Mouse (Mus musculus) right cerebral cortex, postnatal 10 days (tissue): ENCODE data around the gene Sgms1.

Experiments used
- DNase-seq, 2 experiments: peaks; one replicate each; pipeline ENCODE4 v3.0.0; 2021; ENCODE audit warnings: low spot score in 2 of 2

Sgms1 gene

DNA sequence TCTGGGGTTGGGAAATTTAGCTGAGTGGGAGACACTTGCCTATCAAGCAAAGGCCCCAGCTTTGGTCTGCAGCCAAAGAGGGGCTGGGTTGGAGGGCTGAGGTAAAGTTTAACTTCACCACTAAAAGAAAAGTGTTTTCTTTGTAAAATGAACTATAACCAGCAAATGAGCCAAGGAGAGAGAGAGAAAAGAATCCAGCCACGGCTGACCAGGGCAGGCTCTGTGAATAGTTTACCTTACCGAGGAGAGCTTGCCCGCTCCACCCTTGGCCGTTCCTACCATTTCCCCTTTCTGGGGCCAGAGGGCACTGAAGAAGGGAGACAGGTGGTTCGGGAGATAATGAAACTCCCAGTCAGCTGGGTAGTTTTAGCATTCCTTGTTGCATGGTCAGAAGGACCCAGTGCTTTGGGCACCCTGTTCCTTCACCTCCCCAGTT lies 209.5 kb downstream of the Sgms1 start:
- no peak for DNase-seq

DNA sequence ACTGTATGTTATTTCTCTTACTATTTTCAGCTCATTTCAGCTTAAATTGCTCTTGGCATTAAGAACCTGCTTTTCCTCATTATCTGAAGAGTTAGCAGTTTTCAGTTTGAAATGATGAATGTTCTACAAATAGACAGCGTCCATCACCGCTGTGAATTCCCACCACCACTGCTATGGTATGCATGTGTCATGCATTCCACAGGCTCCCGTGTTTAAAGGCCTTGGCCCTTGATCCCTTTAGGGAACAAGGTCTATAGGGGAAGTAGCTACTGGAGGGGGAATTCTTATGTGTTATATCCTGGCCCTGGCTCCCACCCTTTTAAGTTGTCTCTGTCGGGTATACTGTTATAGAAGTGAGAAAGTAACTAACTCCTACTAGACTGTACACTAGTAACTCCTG lies 210.0 kb downstream of the Sgms1 start:
- no peak for DNase-seq

DNA sequence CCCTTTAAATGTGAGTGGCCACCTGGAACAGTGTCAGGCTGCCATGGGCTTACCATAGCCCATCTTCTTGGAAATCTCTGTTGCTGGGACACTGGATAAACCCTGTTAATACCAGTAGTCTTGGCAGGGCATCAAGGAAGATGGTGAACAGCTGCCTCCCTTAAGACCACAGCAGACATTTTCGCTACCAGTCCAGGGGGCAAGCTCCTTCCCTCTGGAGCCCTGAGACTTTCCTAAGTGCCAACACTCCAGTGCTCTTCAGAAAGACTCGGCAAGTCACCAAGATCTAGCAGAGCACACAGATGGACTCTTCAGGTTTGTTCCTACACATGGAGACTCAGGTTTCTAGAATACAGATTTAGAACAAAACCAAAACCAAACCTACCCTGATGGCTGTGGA lies 211.4 kb downstream of the Sgms1 start:
- DNase-seq: no peak

DNA sequence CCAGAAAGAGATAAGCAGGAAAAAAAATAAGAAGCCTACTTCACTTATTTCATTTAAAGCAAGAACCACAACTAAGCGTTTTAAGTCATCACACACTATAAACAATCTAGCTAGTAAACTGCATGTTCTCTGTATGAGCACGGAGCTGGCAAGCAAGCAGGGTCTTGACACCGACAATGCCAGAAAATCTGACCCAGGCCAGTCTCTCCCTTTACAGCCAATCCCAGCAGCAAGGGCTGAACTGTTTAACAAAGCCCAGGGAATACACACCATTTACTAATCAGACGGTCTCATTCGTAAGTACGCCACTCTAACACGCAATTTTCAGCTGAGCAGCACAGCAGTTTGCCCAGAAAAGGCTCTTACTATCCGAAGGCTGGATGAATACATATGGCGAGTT lies 213.1 kb downstream of the Sgms1 start:
- DNase-seq: no peak

DNA sequence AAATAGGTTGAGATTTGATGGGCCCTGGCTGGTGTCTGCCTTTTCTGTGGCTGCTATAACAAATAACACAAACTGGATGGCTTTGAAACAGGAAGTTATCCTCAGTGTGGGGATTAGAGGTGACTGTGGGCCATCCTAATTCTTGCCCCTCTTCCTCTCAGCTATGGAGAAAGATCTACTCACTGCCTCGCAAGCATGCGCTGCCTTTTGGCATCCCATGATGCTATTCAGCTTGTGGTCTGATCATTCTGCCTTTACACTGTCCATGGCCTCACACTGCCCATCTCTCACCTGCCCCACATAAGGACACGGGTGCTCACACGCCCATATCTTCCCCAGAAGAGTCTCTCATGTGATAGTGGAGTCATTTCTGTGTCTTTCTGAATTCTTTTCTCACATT lies 213.5 kb downstream of the Sgms1 start:
- no peak for DNase-seq

DNA sequence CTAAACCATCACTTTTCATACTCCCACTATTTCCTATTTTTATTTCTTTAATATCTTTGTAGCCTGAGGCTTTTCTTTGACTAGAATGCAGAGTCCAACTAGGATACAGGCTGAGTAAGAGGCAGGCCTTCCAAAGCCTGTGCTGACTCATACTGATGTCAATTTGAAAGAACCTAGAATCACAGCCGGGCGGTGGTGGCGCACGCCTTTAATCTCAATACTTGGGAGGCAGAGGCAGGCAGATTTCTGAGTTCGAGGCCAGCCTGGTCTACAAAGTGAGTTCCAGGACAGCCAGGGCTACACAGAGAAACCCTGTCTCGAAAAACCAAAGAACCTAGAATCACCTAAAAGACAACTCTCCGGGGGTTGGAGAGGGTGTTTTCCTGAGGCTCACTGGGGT lies 214.5 kb downstream of the Sgms1 start:
- DNase-seq: no peak

DNA sequence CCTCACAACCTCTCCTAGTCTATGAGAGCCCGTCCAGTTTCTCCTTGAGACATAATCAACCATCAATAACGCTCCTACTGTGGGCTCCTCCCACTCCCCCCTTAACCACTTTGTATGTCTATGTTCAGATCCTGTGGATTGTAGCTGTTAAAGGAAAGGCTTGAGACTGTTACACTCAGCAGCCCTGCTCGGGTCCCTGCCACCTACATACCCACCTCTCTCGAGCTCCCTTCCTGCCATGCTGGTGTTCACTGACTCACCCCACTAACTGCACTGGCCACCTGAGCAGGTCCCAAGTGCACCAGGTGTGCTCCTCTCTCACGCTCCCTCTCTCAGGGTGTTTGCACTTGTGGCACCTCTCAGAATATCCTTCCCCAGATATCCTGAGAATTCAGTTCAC lies 215.0 kb downstream of the Sgms1 start:
- DNase-seq: no peak

DNA sequence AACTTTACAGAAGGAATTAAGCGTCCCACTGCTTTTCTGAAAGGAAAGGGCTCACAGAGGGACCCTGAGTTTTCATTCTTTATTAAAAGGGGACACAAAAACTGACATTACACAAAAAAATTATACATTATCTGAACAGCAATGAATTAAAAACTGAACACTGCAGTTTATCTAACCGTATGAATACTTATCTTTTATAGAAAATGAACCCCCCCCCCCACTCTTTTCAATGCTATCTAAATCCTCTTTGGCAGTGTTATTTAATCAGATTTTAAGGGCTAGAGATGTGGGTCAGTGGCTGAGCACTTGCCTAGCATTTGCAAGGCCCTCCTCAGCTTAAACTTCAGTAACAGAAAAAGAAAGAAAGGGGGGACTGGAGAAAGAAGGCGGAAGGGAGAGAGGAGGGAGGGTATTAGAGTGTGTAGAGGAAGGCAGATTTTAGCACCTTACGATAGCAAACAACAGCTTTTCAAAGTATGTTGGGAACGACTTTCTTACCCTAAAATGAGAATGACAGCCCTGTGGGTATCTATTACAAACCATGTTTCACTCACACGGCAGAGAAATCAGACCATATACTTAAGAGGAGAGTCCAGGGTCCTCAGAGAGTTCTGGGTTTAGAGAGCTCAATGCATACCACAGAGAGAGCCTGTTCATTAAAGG lies 215.9 kb downstream of the Sgms1 start:
- no peak for DNase-seq

DNA sequence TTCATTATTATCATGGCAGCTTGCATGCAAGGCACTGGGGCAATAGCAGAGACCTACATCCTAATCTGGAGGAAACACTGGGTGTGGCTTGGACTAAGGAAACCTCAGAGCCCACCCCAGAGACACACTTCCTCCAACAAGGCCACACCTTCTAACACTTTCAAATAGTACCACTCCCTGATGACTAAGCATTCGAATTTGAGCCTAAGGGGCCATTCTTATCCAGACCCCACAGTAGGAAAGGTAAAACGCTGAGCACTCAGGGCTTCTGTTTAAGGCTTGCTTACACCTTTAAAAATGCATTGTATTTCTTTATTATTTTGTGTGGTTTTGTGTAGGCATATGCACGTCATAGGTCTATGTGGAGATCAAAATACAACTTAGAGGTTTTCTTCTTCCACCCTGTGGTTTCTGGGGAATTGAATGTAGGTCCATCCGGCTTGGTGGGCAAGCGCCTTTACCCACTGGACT lies 217.0 kb downstream of the Sgms1 start:
- no peak for DNase-seq

DNA sequence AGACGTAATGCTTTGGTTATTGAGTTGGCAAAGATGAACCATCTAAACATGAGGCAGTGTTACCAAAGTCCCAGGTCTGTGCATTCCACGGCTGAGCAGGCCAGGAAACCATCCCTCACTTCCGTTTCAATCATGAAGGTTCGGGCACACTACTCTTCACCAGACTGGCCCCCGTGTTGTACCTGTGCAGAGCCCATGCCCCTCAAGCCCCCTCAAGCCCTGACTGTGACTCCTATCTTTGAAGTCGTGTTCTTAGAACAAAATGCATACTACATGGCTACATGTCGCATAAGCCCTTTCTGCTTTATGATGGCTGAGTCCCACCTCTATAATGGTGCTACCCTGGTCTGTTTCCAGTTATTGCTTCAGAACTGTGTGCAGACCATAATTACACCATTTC lies 217.5 kb downstream of the Sgms1 start:
- no peak for DNase-seq

DNA sequence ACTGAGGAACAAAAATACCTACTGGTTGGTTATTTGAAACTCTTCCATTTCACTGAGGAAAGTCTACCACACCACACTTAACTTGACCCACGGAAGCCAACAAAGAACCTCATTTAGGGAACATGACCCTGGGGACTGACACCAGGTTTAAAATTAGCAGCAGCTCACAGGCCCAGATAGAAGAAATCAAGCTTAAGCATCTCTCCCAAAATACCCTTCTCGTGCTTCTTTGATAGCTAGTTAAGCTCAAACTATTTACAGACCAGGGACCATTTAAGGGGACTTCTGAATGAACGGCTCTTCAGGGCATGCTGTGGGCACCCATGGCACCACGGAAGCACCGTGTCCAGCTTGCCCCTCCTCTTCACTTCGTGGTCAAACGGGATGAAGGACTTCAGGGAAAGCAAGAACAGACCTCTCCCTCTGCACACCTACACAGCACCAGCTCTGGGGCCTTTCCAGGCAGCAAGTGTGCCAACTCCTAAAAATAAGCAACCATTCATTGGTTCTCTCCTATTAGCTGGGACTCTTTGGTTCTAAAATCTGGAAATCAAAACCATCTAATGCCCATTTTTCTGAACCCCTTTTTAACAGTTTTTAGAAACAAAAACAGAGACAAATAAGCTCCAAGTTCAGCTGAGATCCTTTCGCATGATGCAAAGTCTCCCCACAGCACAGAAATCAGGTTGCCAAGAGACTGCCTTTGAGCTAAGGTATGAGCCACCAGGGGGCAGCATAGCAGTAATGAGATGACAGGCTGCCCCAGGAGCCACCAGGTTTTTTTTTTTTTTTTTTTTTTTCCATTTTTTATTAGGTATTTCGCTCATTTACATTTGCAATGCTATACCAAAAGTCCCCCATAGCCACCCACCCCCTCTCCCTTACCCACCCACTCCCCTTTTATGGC lies 219.6 kb downstream of the Sgms1 start:
- DNase-seq: peak; percentile 68 to 77

DNA sequence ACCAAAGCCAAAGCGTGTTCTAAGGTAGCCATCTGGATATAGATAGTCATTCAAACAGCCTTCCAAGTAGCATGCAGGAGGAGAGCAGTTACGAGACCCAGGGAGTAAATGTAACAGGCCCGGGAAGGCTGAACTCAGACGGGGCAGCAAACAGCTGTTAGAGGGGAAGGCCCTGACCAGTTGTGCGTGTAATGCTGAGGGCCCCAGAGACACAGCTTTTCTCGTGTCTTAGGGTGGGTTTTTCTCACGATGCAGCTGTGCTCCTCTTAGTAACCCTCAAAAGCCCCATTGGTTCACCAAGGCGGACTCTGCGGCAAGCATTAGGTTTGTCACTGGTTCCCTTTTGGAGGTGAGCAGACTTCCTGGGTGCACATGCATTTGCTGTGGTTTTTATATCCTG lies 221.5 kb downstream of the Sgms1 start:
- no peak for DNase-seq

DNA sequence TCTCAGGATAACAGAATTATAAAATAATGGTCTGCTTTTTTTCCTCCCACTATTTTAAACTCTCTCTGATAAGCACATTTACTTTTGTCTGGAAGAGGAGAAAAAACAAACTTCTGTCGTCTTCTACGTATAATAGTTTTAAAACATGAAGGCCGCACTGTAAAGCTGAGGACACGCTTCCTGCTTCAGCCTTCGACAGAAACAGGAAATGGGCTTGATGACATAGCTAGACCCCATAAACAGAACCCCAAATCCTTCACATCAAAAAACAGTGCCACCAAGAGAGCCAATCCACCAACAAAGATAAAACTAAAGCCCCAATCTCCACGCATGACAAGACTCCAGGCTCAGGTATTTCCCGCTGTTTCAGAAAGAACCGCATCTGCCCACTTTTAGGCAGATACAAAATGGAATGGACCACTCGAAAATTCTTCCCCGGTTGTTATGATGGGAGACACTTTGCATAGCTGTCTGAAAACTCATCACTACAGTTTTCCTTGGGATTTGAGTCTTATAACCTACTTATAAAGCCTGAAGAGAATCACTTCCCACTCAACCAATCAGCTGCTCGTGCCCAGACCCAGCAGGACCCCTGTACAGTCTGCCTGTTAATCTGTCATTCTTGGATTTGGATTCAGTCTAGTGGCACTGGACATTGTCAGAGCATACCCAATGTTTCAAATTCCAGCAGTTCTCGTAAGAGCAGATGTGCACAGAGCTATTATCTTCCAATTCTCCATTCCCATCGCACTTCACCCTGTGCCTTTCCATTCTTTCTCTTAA lies 222.5 kb downstream of the Sgms1 start:
- DNase-seq: no peak

DNA sequence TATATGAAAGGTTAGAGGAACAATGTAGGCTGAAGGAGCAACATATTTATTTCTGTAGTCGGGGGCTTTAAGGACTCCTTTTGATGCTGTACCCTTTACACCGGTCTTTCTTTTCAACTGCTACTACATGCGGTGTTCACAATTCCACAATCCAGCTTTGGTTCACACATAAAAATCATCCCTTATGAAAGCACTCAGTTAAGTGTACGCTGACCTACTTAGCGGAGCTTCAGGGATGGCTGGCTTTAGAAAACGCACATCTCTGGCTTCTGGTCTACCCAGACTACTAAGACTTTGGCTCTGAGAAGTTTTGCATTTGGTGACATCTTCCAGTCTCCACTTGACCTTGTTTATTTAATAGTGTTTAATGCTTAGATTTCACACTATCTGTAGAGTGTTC lies 223.8 kb downstream of the Sgms1 start:
- no peak for DNase-seq

DNA sequence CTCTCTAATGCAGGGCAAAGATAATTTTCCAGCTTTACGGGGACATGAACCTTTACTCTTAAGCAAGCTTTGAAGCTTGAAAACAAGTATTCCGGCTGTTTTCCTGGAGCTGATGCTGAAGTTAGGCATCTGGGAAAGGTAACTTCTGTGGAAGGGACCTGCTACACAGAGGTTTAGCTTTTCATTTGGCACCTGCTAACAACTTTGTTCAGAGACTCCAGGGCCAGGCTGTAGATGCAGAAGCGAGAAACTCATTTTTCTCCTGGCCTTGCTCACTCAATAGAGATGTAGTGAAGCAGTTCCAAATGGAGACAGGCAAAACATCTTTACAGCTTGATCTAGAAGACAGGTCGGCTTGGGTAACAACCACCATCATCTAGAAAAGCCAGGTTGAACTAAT lies 225.4 kb downstream of the Sgms1 start:
- no peak for DNase-seq

DNA sequence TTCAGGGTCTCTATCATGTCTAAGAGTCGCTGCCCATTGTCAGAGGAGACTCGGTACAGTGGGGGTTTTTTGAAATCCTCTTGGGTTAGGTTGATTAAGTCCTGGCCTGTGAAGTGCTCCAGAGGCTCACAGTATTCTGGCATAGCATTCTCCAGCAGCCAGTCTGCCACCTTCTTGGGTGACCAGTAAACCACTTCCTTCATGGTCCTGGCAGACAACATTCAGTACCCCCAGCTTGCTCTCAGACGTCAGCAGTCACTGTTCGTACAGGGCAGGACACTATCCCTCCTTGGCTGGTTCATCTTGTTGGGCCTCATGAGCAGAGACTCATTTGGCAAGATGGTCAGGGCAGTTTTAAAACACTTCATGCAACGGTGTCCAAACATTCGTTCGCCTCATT lies 229.6 kb downstream of the Sgms1 start:
- no peak for DNase-seq

DNA sequence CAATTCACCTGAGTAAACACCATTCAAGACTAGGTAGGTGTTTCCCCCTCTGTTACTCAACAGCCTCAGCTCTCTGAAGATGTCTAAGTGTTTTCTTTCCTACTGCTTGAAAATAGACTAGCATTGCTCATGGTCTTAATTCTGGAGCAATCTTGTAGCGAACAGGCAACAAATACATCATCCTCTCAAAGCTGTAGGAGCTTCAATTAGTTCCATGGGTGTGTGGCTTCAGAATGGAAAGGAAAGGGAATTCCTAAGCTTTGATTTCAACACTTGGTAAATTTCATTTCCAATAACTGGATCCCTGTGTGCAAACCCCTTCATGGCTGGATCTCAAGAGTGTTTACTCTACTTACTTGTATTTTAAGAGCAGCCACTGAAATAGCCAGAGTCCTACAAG lies 230.3 kb downstream of the Sgms1 start:
- DNase-seq: no peak

DNA sequence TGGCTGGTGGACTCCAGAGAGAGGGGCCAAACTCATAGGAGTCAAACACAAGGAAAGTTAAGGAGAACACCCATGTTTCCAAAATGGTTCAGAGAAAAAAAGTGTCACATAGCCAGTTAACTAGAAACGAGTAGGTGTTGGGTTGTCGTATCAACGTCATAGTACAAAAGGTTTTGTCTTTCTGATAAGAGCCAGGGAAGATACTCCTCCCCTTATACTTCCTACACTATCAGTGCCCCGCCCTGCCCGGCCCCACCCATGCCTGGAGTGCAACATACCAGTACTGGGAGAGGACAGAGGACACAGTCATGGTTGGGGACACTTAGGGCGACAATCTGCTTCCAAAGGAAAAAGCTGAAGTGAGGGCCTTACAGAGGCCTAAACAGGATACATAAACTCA lies 232.5 kb downstream of the Sgms1 start:
- DNase-seq: no peak

DNA sequence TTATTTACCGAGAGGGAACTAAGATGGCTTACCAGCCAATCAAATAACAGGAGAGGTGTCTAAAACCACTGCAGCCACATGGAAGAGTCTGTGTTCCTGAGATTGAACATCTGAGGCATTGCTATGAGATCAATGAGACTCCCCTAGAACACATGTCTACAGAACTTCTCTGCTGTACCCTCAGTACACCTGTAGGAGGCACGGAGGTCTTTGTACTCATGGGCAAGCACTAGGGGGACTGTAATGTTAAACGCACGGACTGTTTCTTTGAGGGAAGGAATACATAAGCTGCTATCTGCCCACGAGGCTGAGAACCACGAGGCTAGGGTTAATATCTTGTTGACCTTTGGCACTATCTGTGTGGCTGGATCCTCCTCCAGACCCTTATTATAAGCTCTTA lies 237.0 kb downstream of the Sgms1 start:
- no peak for DNase-seq

DNA sequence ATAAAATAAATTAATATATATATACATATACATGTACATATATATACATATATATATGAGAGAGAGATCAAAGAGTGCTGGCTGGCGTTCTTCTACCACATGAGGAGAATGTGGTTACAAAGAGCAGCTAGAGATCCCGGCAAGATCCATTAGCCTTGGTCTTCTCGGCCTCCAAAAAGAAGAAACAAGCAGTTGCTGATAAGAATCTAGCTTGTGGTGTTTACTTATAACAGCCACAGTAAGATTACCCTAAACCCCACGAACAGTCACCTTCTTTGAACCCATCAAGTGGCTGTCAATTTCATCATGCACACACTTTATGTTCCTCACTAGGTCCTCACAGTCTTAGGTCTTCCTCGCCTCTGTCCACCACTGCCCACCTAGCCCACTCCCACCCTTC lies 240.8 kb downstream of the Sgms1 start:
- no peak for DNase-seq

DNA sequence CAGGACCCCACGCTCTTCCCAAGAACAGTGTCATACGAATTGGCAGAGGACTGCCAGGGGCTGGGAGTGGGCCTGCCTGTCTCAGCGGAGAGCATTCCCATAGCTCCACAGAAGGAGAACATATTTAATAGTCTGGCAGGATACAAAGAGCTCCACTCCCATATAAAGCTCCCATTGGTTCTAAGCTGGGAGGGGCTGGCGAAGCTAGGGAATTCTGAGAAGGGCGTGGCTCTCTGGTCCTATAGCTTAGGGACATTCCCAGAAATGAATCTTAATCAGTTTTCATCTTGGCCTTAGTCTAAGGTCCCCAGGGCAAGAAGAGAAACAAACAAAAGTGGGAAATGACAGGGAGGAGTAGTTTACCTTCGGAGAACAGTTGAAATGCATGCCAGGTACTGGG lies 247.1 kb downstream of the Sgms1 start:
- no peak for DNase-seq

DNA sequence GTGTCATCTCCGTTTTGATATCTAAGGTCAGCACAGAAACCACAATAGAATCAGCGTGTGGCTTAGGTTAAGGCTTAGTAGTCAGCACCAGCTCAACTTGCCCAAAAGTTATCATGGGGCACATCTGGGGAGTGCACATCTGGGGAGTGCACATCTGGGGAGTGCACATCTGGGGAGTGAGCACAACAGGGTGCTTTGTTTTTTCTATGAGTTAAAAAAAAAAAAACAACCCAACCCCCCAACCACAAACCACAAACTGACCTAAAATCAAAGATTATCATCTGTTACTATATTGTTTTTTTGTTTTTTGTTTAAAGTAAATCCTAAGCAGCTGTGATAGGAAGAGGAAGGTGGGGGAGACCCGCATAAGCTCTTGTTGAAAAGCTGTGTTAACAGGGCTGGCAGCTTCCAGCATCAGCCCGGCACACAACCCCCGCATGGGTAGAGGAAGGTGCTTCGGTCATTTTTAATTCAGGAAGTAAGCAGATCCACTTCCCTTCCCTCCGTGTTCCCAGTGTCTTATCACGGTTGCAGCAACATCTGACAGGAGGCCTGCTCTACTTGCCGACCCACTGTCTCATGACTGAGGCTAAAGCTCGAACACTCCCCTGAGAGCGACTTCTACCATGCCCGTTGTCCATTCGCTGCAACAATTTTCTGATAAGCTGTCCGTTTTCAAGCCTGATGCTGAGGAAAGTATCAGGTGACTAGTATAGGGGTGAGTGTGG lies 251.0 kb downstream of the Sgms1 start:
- DNase-seq: no peak
